Mouse (Mus musculus) intestine, embryonic 14.5 days (tissue): Measurements from ENCODE around the gene Parp1. TPM values are rescaled to one million over a fixed set of nuclear protein-coding genes. Genes with fewer than 3 reads are reported as not detected.
A peak's percentile ranks its signal among the peaks of the same experiment; 100 is the strongest.
"Not testable (repeated sequence)": the region's sequence is repeated elsewhere in the genome, so short reads cannot be mapped to it uniquely, and the experiment has no call there.

Experiments
- ATAC-seq: fragments of 200-750 bp; cut with Nextera tagmentation; replicated peaks from 2 replicates; pipeline ENCODE4 v1.8.0; 2017; ENCODE audit warnings: low read depth, moderate number of reproducible peaks, moderate TSS enrichment, moderate library complexity; ENCODE audit not compliant: low FRiP score, low TSS enrichment
- DNase-seq: peaks from one replicate; pipeline ENCODE4 v3.0.0-alpha.2; 2018; ENCODE audit warnings: low spot score
- H3K27ac ChIP-seq: fragments of 300-500 bp; sonication (generic); 2 replicates; pipeline ENCODE4 v1.5.1; 2014; ENCODE audit warnings: low read depth, mild to moderate bottlenecking, control low read depth
- H3K27me3 ChIP-seq: fragments of 300-500 bp; sonication (generic); replicated peaks from 2 replicates; pipeline ENCODE4 v1.6.1; 2014; ENCODE audit warnings: low read length, control low read depth; ENCODE audit not compliant: control insufficient read depth, insufficient read depth
- H3K36me3 ChIP-seq: fragments of 300-500 bp; sonication (generic); 2 replicates; pipeline ENCODE4 v1.6.1; 2014; ENCODE audit warnings: low read length, control low read depth; ENCODE audit not compliant: control insufficient read depth, insufficient read depth
- H3K4me1 ChIP-seq: fragments of 300-500 bp; sonication (generic); replicated peaks from 2 replicates; pipeline ENCODE4 v1.6.1; 2014; ENCODE audit warnings: low read length, control low read depth, mixed read lengths; ENCODE audit not compliant: control insufficient read depth, insufficient read depth
- H3K4me2 ChIP-seq: fragments of 300-500 bp; sonication (generic); 2 replicates; pipeline ENCODE4 v1.6.1; 2014; ENCODE audit warnings: low read length
- H3K4me3 ChIP-seq: fragments of 300-500 bp; sonication (generic); 2 replicates; pipeline ENCODE4 v1.5.1; 2014; ENCODE audit warnings: low read depth, low read length, control low read depth, mixed read lengths
- H3K9ac ChIP-seq: fragments of 300-500 bp; sonication (generic); 2 replicates; pipeline ENCODE4 v1.6.1; 2014; ENCODE audit warnings: mild to moderate bottlenecking, low read length
- H3K9me3 ChIP-seq: fragments of 300-500 bp; sonication (generic); 2 replicates; pipeline ENCODE4 v1.6.1; 2016; ENCODE audit warnings: low read length, control low read depth; ENCODE audit not compliant: control insufficient read depth
- WGBS: fragments of 180-500 bp; shearing (Covaris S2); extraction: QIAGEN DNeasy Blood & Tissue Kit; methylation state at CpG from one replicate; pipeline ENCODE4 v1.1.7; 2014; 5-methylcytosine and 5-hydroxymethylcytosine counted together
- microRNA-seq: library from miRNA; unstranded; fragments of <30 nt; microRNA quantifications from one replicate; pipeline ENCODE4, GENCODE M21; 2016
- polyA plus RNA-seq: library from polyadenylated mRNA; unstranded; fragments of >200 nt; fragmentation: Nextera tagmentation; extraction: Ambion mirVana; gene quantifications from 2 replicates; pipeline ENCODE4 v1.2.1, GENCODE M21; 2014

Parp1 gene
- polyA plus RNA-seq, 1 experiment from 2014 or later: 139 TPM

DNA sequence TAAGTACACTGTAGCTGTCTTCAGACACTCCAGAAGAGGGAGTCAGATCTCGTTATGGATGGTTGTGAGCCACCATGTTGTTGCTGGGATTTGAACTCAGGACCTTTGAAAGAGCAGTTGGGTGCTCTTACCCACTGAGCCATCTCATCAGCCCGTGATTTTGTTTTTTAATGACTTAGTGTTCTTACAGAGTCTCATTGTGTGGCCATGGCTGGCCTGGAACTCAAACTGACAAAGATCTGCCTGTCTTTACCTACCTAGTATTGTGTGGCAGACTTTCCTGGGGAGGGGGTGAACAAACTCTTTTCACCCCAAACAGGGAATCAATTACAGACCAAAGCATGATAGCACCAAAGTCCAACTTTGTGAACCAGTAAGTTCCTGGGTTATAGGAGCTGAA, 69.1 kb downstream of the Parp1 start:
- H3K4me1 ChIP-seq: peaks cover 16% of the 10 kb centered on the region

DNA sequence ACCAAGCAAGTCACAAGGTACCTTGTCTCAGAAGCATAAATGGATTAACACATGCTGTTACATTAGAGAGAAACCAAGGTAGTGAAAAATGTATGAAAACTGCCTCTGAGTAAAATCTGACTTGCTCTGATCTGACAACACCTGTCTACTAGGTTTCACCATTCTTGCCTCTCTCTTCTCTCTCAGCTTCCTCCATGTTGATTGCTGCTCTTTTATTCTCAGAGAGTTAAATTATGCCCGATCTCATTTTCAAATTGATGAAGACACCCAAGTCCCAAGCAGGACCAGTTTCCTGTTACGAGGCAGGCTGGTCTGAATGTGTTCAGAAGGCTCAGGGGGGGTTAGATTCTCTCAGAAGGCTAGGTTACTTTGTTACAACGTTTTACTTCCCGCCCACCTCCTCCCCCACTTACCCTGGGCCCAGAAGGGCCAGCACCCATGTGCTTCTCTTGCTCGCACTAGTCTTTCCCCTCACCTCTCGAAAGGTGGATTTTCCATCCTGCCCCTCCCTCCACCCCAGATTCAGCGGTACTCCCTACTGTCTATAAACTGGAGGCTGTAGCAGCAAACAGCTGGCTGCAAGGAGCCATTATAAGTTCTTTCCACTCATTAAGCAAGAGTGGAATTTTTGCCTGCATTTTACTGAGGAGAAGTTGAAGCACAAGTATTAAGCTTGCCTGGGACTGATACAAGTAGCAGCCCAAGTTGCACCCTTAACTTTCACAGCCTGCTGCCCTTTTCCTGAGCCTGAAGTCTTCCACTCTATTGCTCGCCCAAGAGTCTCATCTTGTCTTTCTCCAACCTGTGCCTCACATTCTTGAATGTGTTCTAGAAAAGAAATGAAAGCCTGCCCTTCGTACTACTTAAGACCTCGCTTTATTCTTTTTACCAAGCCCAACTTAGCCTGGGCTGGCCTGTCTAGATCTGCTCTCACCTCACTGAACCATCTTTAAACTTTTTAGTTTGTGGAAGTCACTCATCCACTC, 71.0 kb downstream of the Parp1 start:
- Histone ChIP-seq H3K4me1 (peaks cover 16% of the 10 kb centered on the region), H3K4me3 (peak overlapping the region; percentile 68), H3K36me3 (0 out of 2 replicates have a peak, but pooled peaks cover 4% of the 10 kb centered on the region), H3K4me2 (peak overlapping the region; percentile 84), H3K27me3 (no peaks in the 10 kb centered on the region), H3K27ac (peak overlapping the region; percentile 91), H3K9me3 (no peaks in the 10 kb centered on the region), H3K9ac (peak overlapping the region; percentile 94)
- WGBS: 42% methylated on average over 10 of the region's 10 CpGs
- DNase-seq (peak; percentile 55), ATAC-seq (no peak)

More for the DNA sequence above, 69.1 kb downstream of the Parp1 start:
- not testable (repeated sequence) for H3K36me3 ChIP-seq, H3K9me3 ChIP-seq, H3K27ac ChIP-seq, H3K27me3 ChIP-seq, H3K9ac ChIP-seq, H3K4me3 ChIP-seq, DNase-seq, H3K4me2 ChIP-seq, ATAC-seq
- WGBS: 74% methylated on average over 2 of the region's 2 CpGs

DNA sequence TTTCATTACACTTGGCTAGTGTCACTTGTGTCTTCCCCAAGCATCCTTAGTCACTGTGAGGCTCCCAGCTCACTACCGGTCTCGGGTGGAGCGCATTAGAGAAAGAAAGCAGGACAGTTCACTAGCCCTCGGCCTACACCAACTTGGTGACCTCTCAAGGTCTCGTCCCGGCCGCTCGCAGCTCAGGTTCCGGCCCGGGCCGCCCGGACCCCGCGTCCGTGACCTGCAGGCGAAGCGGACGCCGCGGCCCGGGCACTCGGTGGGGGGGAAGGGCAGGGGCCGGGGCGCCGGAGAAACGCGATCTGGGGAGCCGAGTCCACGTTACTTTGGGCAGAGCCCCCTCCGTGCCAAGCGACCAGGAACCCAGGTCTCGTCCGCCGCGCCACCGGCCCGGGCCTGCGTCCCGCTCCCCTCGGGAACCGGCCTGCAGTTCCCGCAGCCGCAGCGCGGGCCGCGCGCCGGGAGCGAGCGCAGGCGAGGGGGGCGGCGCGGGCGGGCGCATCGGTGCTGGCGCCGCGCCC, 71.9 kb downstream of the Parp1 start:
- peak overlapping the region; percentile 84 for H3K4me2 ChIP-seq
- H3K36me3 ChIP-seq: 0 out of 2 replicates have a peak, but pooled peaks cover 4% of the 10 kb centered on the region
- H3K27me3 ChIP-seq: no peaks in the 10 kb centered on the region
- peaks cover 16% of the 10 kb centered on the region for H3K4me1 ChIP-seq
- no peak; the same call in none of the 2 replicates for ATAC-seq
- peak overlapping the region; percentile 91 for H3K27ac ChIP-seq
- peak overlapping the region; percentile 68 for H3K4me3 ChIP-seq
- peak overlapping the region; percentile 94 for H3K9ac ChIP-seq
- H3K9me3 ChIP-seq: no peaks in the 10 kb centered on the region
- DNase-seq: peak; percentile 86
- WGBS: under 1% methylated on average over 52 of the region's 61 CpGs

DNA sequence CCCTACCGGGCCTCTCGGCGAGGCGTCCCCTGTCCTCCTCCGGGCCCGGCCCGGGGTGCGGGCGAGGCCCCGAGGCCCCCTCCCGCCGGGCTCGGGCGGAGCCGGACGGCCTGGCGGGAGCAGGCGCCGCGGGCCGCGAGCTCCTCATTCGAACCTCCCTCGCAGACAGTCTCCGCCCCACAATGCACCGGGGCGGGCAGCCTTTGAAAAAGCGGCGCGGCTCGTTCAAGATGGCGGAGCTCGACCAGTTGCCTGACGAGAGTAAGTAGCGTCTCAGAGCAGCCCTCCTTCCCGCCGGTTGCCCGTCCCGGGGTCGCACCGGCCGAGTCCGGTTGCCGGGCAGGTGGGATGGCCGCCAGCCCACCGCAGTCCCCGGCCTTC, 72.4 kb downstream of the Parp1 start, which contains the start of gene Lin9:
TSS of gene Lin9 (plus strand) at position 14 of the 381 bp plus-strand sequence.
- Histone ChIP-seq H3K9ac (peak within 1 kb of the TSS; percentile 94), H3K27ac (peak within 1 kb of the TSS; percentile 91), H3K27me3 (no peaks in the 10 kb centered on the region), H3K4me3 (peak within 1 kb of the TSS; percentile 68), H3K4me2 (peak within 1 kb of the TSS; percentile 84), H3K9me3 (no peaks in the 10 kb centered on the region), H3K36me3 (0 out of 2 replicates have a peak, but pooled peaks cover 4% of the 10 kb centered on the region), H3K4me1 (peaks cover 16% of the 10 kb centered on the region)
- peak; percentile 88 for ATAC-seq
- 0% methylated on average over 37 of the region's 47 CpGs for WGBS
- peak; percentile 99 for DNase-seq

DNA sequence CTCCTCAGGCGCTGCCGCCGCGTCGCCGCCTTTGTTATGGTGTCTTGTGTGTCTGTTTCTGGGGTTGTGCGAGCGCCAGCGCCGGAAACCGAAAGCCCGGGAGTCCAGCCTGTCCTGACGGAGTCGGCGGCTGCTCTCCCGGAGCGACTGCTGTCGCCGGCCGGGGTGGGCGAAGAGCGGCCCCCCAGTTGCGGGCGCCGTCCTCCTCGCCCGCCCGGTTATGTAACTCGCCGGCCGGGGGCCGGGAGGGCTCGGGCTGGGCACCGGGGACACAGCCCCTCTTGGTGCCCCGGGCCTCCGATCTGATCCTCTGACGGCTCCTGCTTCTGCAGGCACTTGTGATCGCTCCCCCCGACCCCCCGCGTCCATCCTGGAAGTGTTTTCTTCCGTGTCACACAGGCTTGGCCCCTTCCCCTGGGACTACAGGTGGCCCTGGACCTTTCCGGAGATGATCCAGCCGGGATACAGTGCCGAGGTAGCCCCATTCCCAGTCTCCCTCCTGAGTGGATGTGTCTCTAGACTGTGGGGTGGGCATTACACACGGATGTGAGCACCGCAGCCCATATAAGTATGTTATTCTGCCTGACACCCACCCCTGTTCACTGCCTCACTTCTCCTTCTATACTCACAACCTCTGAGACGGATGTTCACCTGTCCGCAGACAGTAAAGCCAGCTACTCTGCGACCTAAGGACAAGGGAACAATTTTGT, 72.9 kb downstream of the Parp1 start:
- Histone ChIP-seq H3K4me1 (peaks cover 16% of the 10 kb centered on the region), H3K4me3 (peak overlapping the region; percentile 68), H3K27me3 (no peaks in the 10 kb centered on the region), H3K9ac (peak overlapping the region; percentile 94), H3K27ac (peak overlapping the region; percentile 91), H3K36me3 (0 out of 2 replicates have a peak, but pooled peaks cover 4% of the 10 kb centered on the region), H3K9me3 (no peaks in the 10 kb centered on the region), H3K4me2 (peak overlapping the region; percentile 84)
- DNase-seq (peak; percentile 79), ATAC-seq (peak; percentile 68)
- whole genome bisulfite sequencing: 3% methylated on average over 45 of the region's 50 CpGs

DNA sequence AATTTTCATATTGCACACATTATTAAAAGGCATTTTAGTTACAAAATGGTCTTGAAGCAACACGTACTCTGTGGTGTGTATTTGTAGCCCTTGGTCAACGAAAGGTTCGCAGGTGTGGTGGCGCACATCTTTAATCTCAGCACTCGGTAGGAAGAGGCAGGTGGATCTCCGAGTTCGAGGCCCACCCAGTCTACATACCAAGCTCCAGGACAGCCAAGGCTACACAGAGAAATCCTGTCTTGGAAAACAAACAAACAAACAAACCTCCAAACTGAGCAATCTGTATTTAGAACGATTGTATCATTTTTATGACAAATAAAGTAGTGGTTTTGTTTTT, 73.5 kb downstream of the Parp1 start:
- Histone ChIP-seq H3K36me3 (0 out of 2 replicates have a peak, but pooled peaks cover 4% of the 10 kb centered on the region), H3K4me1 (peaks cover 16% of the 10 kb centered on the region), H3K27me3 (no peaks in the 10 kb centered on the region), H3K4me2 (peak overlapping the region; percentile 84), H3K9me3 (no peaks in the 10 kb centered on the region), H3K4me3 (peak overlapping the region; percentile 68), H3K27ac (peak overlapping the region; percentile 91; the same call in 1 of the 2 replicates), H3K9ac (peak overlapping the region; percentile 94)
- no peak for DNase-seq
- 73% methylated on average over 8 of the region's 8 CpGs for WGBS
- no peak for ATAC-seq

Small RNA genes within 50 kb of the gene (microRNA-seq; reads per million reads assigned to microRNA genes)
- 0.25 reads per million for gene Mir6904

Other genes with a start within 250 kb of the Parp1 start
- 6.7 and 8.3 TPM in 2 replicates for gene Itpkb, start 238.4 kb upstream of the Parp1 start, polyA plus RNA-seq
- gene Stum, start 85.4 kb upstream of the Parp1 start, polyA plus RNA-seq: 1.7 and 1.9 TPM in 2 replicates
- 17.2 and 19.6 TPM in 2 replicates for gene Lin9, start 72.2 kb downstream of the Parp1 start, polyA plus RNA-seq
- gene Mixl1, start 128.1 kb downstream of the Parp1 start, polyA plus RNA-seq: 0.15 and 0.27 TPM in 2 replicates
- 23.0 and 24.7 TPM in 2 replicates for gene Acbd3, start 157.1 kb downstream of the Parp1 start, polyA plus RNA-seq
- gene H3f3a, start 245.0 kb downstream of the Parp1 start, polyA plus RNA-seq: 2,025 and 2,200 TPM in 2 replicates